Mouse (Mus musculus): Measurements from ENCODE around the gene Olfr1325.
"Not testable (repeated sequence)": the region's sequence is repeated elsewhere in the genome, so short reads cannot be mapped to it uniquely, and the experiment has no call there.

- TF ChIP-seq CTCF (IDR thresholded peaks at IDR 0.05; ENCODE audit: low read depth); EP300 (optimal IDR thresholded peaks at IDR 0.05): not testable (repeated sequence)
Measured at GRCm38 (mm10) chrX:74646393-74646792, 53.9 kb downstream of the Olfr1325 start.

All from stomach, postnatal 0 days (tissue).